Mouse (Mus musculus) cortical plate, adult 2 months (tissue): Measurements from ENCODE around the gene Ctnnbl1. TPM values are rescaled to one million over a fixed set of nuclear protein-coding genes. Genes with fewer than 3 reads are reported as not detected.

Experiments
- H3K27ac ChIP-seq: fragments of 200-500 bp; 2 replicates; pipeline ENCODE4 v1.5.1; 2012; ENCODE audit warnings: low read length, control low read depth, inconsistent platforms; ENCODE audit not compliant: insufficient read depth
- H3K4me1 ChIP-seq: fragments of 200-500 bp; 2 replicates; pipeline ENCODE4 v1.6.1; 2011; ENCODE audit warnings: low read length; ENCODE audit not compliant: control insufficient read depth, insufficient read depth
- H3K4me3 ChIP-seq: fragments of 200-500 bp; 2 replicates; pipeline ENCODE4 v1.5.1; 2011; ENCODE audit warnings: mild to moderate bottlenecking, low read length, control low read depth; ENCODE audit not compliant: insufficient read depth
- CTCF ChIP-seq: fragments of 200-500 bp; IDR thresholded peaks from 2 replicates; pipeline ENCODE4 v1.5.1; 2011; ENCODE audit warnings: mild to moderate bottlenecking, control low read depth, low read length; ENCODE audit not compliant: insufficient read depth; ENCODE audit errors: extremely low read depth
- POLR2A ChIP-seq: fragments of 200-500 bp; IDR thresholded peaks from 2 replicates; pipeline ENCODE4 v1.6.1; 2011; ENCODE audit warnings: mild to moderate bottlenecking, low read length, control low read depth; ENCODE audit not compliant: insufficient read depth; ENCODE audit errors: extremely low read depth
- polyA plus RNA-seq: library from polyadenylated mRNA; depleted of rRNA; stranded (reverse); fragments of >200 nt; gene quantifications from 2 replicates; pipeline ENCODE4 v1.2.3, GENCODE M21; 2012

The Ctnnbl1 gene
- polyA plus RNA-seq, 1 experiment = 25.8 TPM

- Histone ChIP-seq H3K4me1 (peaks cover 3% of the 10 kb centered on the region; the same call in 1 of the 2 replicates), H3K27ac (no peak overlapping the region), H3K4me3 (no peak overlapping the region)
- TF ChIP-seq POLR2A (no peak), CTCF (no peak)
Measured at GRCm38 (mm10) chr2:157766591-157766990, 29.4 kb downstream of the Ctnnbl1 start.

GRCm38 (mm10) chr2:157768682-157769429 lies 31.7 kb downstream of the Ctnnbl1 start:
- TF ChIP-seq POLR2A (no peak), CTCF (no peak)
- Histone ChIP-seq H3K27ac (no peak overlapping the region), H3K4me3 (no peak overlapping the region), H3K4me1 (peaks cover 3% of the 10 kb centered on the region; the same call in 1 of the 2 replicates)

- no peak overlapping the region for H3K27ac ChIP-seq
- TF ChIP-seq CTCF = no peak
- no peak for TF ChIP-seq POLR2A
- peaks cover 6% of the 10 kb centered on the region for H3K4me1 ChIP-seq
- H3K4me3 ChIP-seq = no peak overlapping the region
Measured at GRCm38 (mm10) chr2:157770761-157771160, 33.6 kb downstream of the Ctnnbl1 start.

- TF ChIP-seq CTCF (no peak), POLR2A (no peak)
- Histone ChIP-seq H3K27ac (no peak overlapping the region), H3K4me1 (peaks cover 8% of the 10 kb centered on the region), H3K4me3 (no peak overlapping the region)
Measured at GRCm38 (mm10) chr2:157773661-157774060, 36.5 kb downstream of the Ctnnbl1 start.

GRCm38 (mm10) chr2:157775957-157776356 lies 38.8 kb downstream of the Ctnnbl1 start:
- Histone ChIP-seq H3K27ac (no peak overlapping the region), H3K4me3 (no peak overlapping the region), H3K4me1 (peaks cover 6% of the 10 kb centered on the region)
- TF ChIP-seq POLR2A (no peak), CTCF (no peak)

- no peak overlapping the region for H3K4me3 ChIP-seq
- no peak for TF ChIP-seq CTCF
- no peak for TF ChIP-seq POLR2A
- no peak overlapping the region for H3K27ac ChIP-seq
- H3K4me1 ChIP-seq = peaks cover 8% of the 10 kb centered on the region; the same call in 1 of the 2 replicates
Measured at GRCm38 (mm10) chr2:157780956-157781355, 43.8 kb downstream of the Ctnnbl1 start.

- no peak overlapping the region for H3K4me3 ChIP-seq
- TF ChIP-seq CTCF = no peak
- peaks cover 6% of the 10 kb centered on the region; the same call in 1 of the 2 replicates for H3K4me1 ChIP-seq
- H3K27ac ChIP-seq = no peak overlapping the region
Measured at GRCm38 (mm10) chr2:157783152-157783551, 46.0 kb downstream of the Ctnnbl1 start.

- TF ChIP-seq POLR2A (no peak), CTCF (no peak)
- H3K4me1 ChIP-seq = peaks cover 6% of the 10 kb centered on the region; the same call in 1 of the 2 replicates
- no peak overlapping the region for H3K4me3 ChIP-seq
- no peak overlapping the region for H3K27ac ChIP-seq
Measured at GRCm38 (mm10) chr2:157784238-157784637, 47.0 kb downstream of the Ctnnbl1 start.

GRCm38 (mm10) chr2:157784647-157785046 lies 47.4 kb downstream of the Ctnnbl1 start:
- H3K27ac ChIP-seq = no peak overlapping the region
- no peak overlapping the region for H3K4me3 ChIP-seq
- H3K4me1 ChIP-seq = peaks cover 6% of the 10 kb centered on the region; the same call in 1 of the 2 replicates
- TF ChIP-seq POLR2A = no peak
- TF ChIP-seq CTCF = no peak

- H3K4me3 ChIP-seq = no peak overlapping the region
- H3K4me1 ChIP-seq = no peaks in the 10 kb centered on the region
- no peak overlapping the region for H3K27ac ChIP-seq
- no peak for TF ChIP-seq CTCF
- no peak for TF ChIP-seq POLR2A
Measured at GRCm38 (mm10) chr2:157789226-157789625, 52.0 kb downstream of the Ctnnbl1 start.
